Mouse (Mus musculus) frontal cortex, postnatal 14 days (tissue): ENCODE results near the gene Thsd4.

Source experiments
- DNase-seq, 2 experiments: peaks; one replicate each; pipeline ENCODE4 v3.0.0; 2022; ENCODE audit warnings: low spot score in 2 of 2

Gene Thsd4

GRCm38 (mm10) chr9:60517148-60517547, 4.7 kb downstream of the Thsd4 start:
- DNase-seq, result no peak

GRCm38 (mm10) chr9:60516379-60516778, 5.5 kb downstream of the Thsd4 start:
- no peak for DNase-seq

- DNase-seq, result no peak
These were observed 8.5 kb downstream of the Thsd4 start for GRCm38 (mm10) chr9:60513329-60513788.

GRCm38 (mm10) chr9:60510876-60511275, 11.0 kb downstream of the Thsd4 start:
- DNase-seq, result no peak

GRCm38 (mm10) chr9:60506136-60506535, 15.7 kb downstream of the Thsd4 start:
- no peak for DNase-seq

- DNase-seq, result no peak
These were observed 17.2 kb downstream of the Thsd4 start for GRCm38 (mm10) chr9:60504378-60505285.

- no peak for DNase-seq
These were observed 19.6 kb downstream of the Thsd4 start for GRCm38 (mm10) chr9:60502220-60502619.

GRCm38 (mm10) chr9:60501504-60502179, 20.2 kb downstream of the Thsd4 start:
- no peak for DNase-seq

- DNase-seq, result no peak
These were observed 29.4 kb downstream of the Thsd4 start for GRCm38 (mm10) chr9:60492275-60492974.

- DNase-seq, result no peak
These were observed 30.3 kb downstream of the Thsd4 start for GRCm38 (mm10) chr9:60491489-60492100.

- DNase-seq, result no peak
These were observed 30.8 kb downstream of the Thsd4 start for GRCm38 (mm10) chr9:60491079-60491478.

- DNase-seq, result no peak
These were observed 33.0 kb downstream of the Thsd4 start for GRCm38 (mm10) chr9:60488816-60489215.

- DNase-seq, result no peak
These were observed 39.7 kb downstream of the Thsd4 start for GRCm38 (mm10) chr9:60482165-60482564.

- peak in 1 of 2 experiments; percentile 22 for DNase-seq
These were observed 41.8 kb downstream of the Thsd4 start for GRCm38 (mm10) chr9:60480052-60480451.

- DNase-seq, result no peak
These were observed 43.0 kb downstream of the Thsd4 start for GRCm38 (mm10) chr9:60478806-60479205.

- no peak for DNase-seq
These were observed 43.7 kb downstream of the Thsd4 start for GRCm38 (mm10) chr9:60477991-60478750.

GRCm38 (mm10) chr9:60460010-60460982, 61.5 kb downstream of the Thsd4 start:
- DNase-seq, result no peak

GRCm38 (mm10) chr9:60458468-60458962, 63.3 kb downstream of the Thsd4 start:
- no peak for DNase-seq

GRCm38 (mm10) chr9:60457359-60458210, 64.3 kb downstream of the Thsd4 start:
- DNase-seq, result peak; percentile 40 to 52
